Comparison of ENCODE assay signal across 26 mouse cellular contexts in the genomic region with DNA sequence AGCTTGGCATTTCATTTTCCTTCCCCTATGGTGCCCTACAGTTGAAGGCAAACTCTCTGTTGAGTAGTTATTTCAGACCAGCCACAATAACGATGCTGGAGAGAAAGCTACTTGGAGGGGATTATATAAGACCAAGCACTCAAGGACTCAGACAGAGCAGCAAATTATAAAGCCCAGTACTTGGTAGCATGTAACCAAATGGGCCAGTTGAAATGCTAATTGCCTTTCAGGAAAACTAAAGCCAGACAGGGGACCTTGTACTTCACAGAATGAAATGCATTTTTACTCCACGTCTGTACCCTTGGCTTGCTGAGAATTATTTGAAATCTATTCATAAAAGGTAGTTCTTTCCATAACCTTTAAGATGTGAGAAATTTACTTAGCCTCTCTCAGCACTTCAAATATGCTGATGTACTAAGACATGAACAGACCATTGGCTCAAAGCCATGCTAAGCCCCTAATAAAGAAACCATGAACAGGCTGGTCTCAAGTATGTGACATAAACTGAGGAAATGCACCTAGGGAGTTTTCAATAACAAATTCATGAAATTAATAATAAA. TPM values are rescaled to one million over a fixed set of nuclear protein-coding genes. Genes with fewer than 3 reads are reported as not detected.
DNase-seq lines count a peak whose midpoint lies in the region; ATAC-seq and TF ChIP-seq lines count a peak whose summit lies in the region.
"Had no signal": no experiment of that assay in that cellular context is flagged by ENCODE, and none has a peak within 500 bp of the region (broad histone marks: within the 10 kb centered on the region; RNA-seq: fewer than 3 reads in every experiment).

No protein-coding gene starts in this region.

- H3K9me3 ChIP-seq in embryonic facial prominence, embryonic 11.5 days (replicated peaks; ENCODE audit: control insufficient read depth, low read length) = no peaks in the 10 kb centered on the region
- no peaks in the 10 kb centered on the region for H3K9me3 ChIP-seq in embryonic facial prominence, embryonic 10.5 days
- H3K9me3 ChIP-seq in midbrain, embryonic 11.5 days (ENCODE audit: control insufficient read depth, low read length) = no peaks in the 10 kb centered on the region
- no peaks in the 10 kb centered on the region for H3K9me3 ChIP-seq in midbrain, postnatal 0 days (ENCODE audit: low read length)
- H3K9me3 ChIP-seq in forebrain, embryonic 16.5 days (ENCODE audit: control insufficient read depth, low read length) = no peaks in the 10 kb centered on the region
- H3K9me3 ChIP-seq in neural tube, embryonic 13.5 days = no peaks in the 10 kb centered on the region
- H3K9me3 ChIP-seq: embryonic facial prominence, embryonic 15.5 days; heart, embryonic 12.5 days; limb, embryonic 13.5 days; liver, embryonic 13.5 days had no signal

- WGBS in embryonic facial prominence, embryonic 11.5 days = 39% methylated on average over 2 of the region's 2 CpGs
- 51% methylated on average over 2 of the region's 2 CpGs for WGBS in embryonic facial prominence, embryonic 10.5 days
- WGBS in midbrain, embryonic 11.5 days = 16% methylated on average over 2 of the region's 2 CpGs
- WGBS in midbrain, postnatal 0 days = 18% methylated on average over 2 of the region's 2 CpGs
- 4% methylated on average over 2 of the region's 2 CpGs for WGBS in forebrain, embryonic 16.5 days
- 35% methylated on average over 2 of the region's 2 CpGs for WGBS in neural tube, embryonic 13.5 days

- no peaks in the 10 kb centered on the region for H3K4me1 ChIP-seq in embryonic facial prominence, embryonic 11.5 days (ENCODE audit: control insufficient read depth, insufficient read depth, low read length)
- H3K4me1 ChIP-seq in embryonic facial prominence, embryonic 10.5 days = peaks cover 22% of the 10 kb centered on the region
- H3K4me1 ChIP-seq in midbrain, embryonic 11.5 days (ENCODE audit: control insufficient read depth, insufficient read depth, low read length) = peaks cover 39% of the 10 kb centered on the region
- no peaks in the 10 kb centered on the region for H3K4me1 ChIP-seq in midbrain, postnatal 0 days (ENCODE audit: insufficient read depth, low read length)
- peaks cover 20% of the 10 kb centered on the region for H3K4me1 ChIP-seq in forebrain, embryonic 16.5 days (replicated peaks; ENCODE audit: control insufficient read depth, insufficient read depth, low read length)
- peaks cover 39% of the 10 kb centered on the region for H3K4me1 ChIP-seq in neural tube, embryonic 13.5 days (replicated peaks)

- ATAC-seq in embryonic facial prominence, embryonic 11.5 days (replicated peaks; ENCODE audit: insufficient number of reproducible peaks, low FRiP score, low TSS enrichment, low read depth) = no peak
- no peak for ATAC-seq in midbrain, embryonic 11.5 days (ENCODE audit: low FRiP score)
- ATAC-seq in midbrain, postnatal 0 days (ENCODE audit: low FRiP score) = no peak
- ATAC-seq in forebrain, embryonic 16.5 days = peak; percentile 59
- ATAC-seq in neural tube, embryonic 13.5 days (ENCODE audit: low read depth) = no peak
- ATAC-seq: activated CD4-positive, CD25-positive, alpha-beta regulatory T cell, adult 4 months; intestine, postnatal 0 days had no signal

- H3K4me3 ChIP-seq in embryonic facial prominence, embryonic 11.5 days (ENCODE audit: low read depth, low read length) = no peak overlapping the region
- no peak overlapping the region for H3K4me3 ChIP-seq in embryonic facial prominence, embryonic 10.5 days
- no peak overlapping the region for H3K4me3 ChIP-seq in midbrain, embryonic 11.5 days (ENCODE audit: low read depth, low read length)
- no peak overlapping the region for H3K4me3 ChIP-seq in midbrain, postnatal 0 days (ENCODE audit: low read depth, low read length)
- H3K4me3 ChIP-seq in forebrain, embryonic 16.5 days (replicated peaks; ENCODE audit: low read length) = no peak overlapping the region
- H3K4me3 ChIP-seq in neural tube, embryonic 13.5 days = no peak overlapping the region
- H3K4me3 ChIP-seq: embryonic facial prominence, embryonic 15.5 days; heart, embryonic 12.5 days; limb, embryonic 13.5 days; liver, embryonic 13.5 days; myocyte had no signal

- H3K9ac ChIP-seq in embryonic facial prominence, embryonic 11.5 days (replicated peaks; ENCODE audit: low read length) = no peak overlapping the region
- H3K9ac ChIP-seq in midbrain, embryonic 11.5 days (ENCODE audit: low read length) = no peak overlapping the region
- no peak overlapping the region for H3K9ac ChIP-seq in midbrain, postnatal 0 days (replicated peaks; ENCODE audit: low read length, poor library complexity, severe bottlenecking)
- no peak overlapping the region for H3K9ac ChIP-seq in forebrain, embryonic 16.5 days (replicated peaks; ENCODE audit: low read depth, low read length)
- H3K9ac ChIP-seq in neural tube, embryonic 13.5 days = no peak overlapping the region
- H3K9ac ChIP-seq: embryonic facial prominence, embryonic 15.5 days; heart, embryonic 12.5 days; limb, embryonic 13.5 days; liver, embryonic 13.5 days; lung, embryonic 14.5 days had no signal

- H3K36me3 ChIP-seq in embryonic facial prominence, embryonic 11.5 days (replicated peaks; ENCODE audit: control insufficient read depth, insufficient read depth, low read depth, low read length) = no peaks in the 10 kb centered on the region
- H3K36me3 ChIP-seq in embryonic facial prominence, embryonic 10.5 days (replicated peaks) = no peaks in the 10 kb centered on the region
- no peaks in the 10 kb centered on the region for H3K36me3 ChIP-seq in midbrain, embryonic 11.5 days (ENCODE audit: control insufficient read depth, insufficient read depth, low read length)
- no peaks in the 10 kb centered on the region for H3K36me3 ChIP-seq in midbrain, postnatal 0 days (ENCODE audit: insufficient read depth, low read length)
- H3K36me3 ChIP-seq in forebrain, embryonic 16.5 days (ENCODE audit: control insufficient read depth, insufficient read depth) = no peaks in the 10 kb centered on the region
- H3K36me3 ChIP-seq in neural tube, embryonic 13.5 days = no peaks in the 10 kb centered on the region
- H3K36me3 ChIP-seq: embryonic facial prominence, embryonic 15.5 days; heart, embryonic 12.5 days; limb, embryonic 13.5 days; liver, embryonic 13.5 days had no signal

- H3K4me2 ChIP-seq in embryonic facial prominence, embryonic 11.5 days (ENCODE audit: low read depth, low read length) = no peak overlapping the region
- peak overlapping the region; percentile 30; the same call in 1 of the 2 replicates for H3K4me2 ChIP-seq in midbrain, embryonic 11.5 days
- H3K4me2 ChIP-seq in midbrain, postnatal 0 days (ENCODE audit: low read depth, low read length, poor library complexity, severe bottlenecking) = no peak overlapping the region
- no peak overlapping the region for H3K4me2 ChIP-seq in forebrain, embryonic 16.5 days (ENCODE audit: low read length)
- H3K4me2 ChIP-seq in neural tube, embryonic 13.5 days = no peak overlapping the region
- H3K4me2 ChIP-seq: embryonic facial prominence, embryonic 15.5 days; heart, embryonic 12.5 days; limb, embryonic 13.5 days; liver, embryonic 13.5 days; lung, embryonic 14.5 days had no signal

- no peak for TF ChIP-seq CTCF in midbrain, postnatal 0 days (IDR thresholded peaks at IDR 0.05)

- no peaks in the 10 kb centered on the region for H3K27me3 ChIP-seq in embryonic facial prominence, embryonic 11.5 days (ENCODE audit: control insufficient read depth, insufficient read depth, low read length)
- H3K27me3 ChIP-seq in embryonic facial prominence, embryonic 10.5 days (replicated peaks; ENCODE audit: low read depth, poor library complexity, severe bottlenecking) = peaks cover 23% of the 10 kb centered on the region
- H3K27me3 ChIP-seq in midbrain, embryonic 11.5 days (ENCODE audit: control insufficient read depth, insufficient read depth, low read length) = no peaks in the 10 kb centered on the region
- H3K27me3 ChIP-seq in midbrain, postnatal 0 days (ENCODE audit: insufficient read depth, low read length) = no peaks in the 10 kb centered on the region
- no peaks in the 10 kb centered on the region for H3K27me3 ChIP-seq in forebrain, embryonic 16.5 days (replicated peaks; ENCODE audit: control insufficient read depth, insufficient read depth, low read length)
- H3K27me3 ChIP-seq in neural tube, embryonic 13.5 days = no peaks in the 10 kb centered on the region

- H3K27ac ChIP-seq in embryonic facial prominence, embryonic 11.5 days (replicated peaks; ENCODE audit: low read depth, low read length) = no peak overlapping the region
- no peak overlapping the region for H3K27ac ChIP-seq in embryonic facial prominence, embryonic 10.5 days (replicated peaks)
- peak overlapping the region; percentile 60; the same call in 1 of the 2 replicates for H3K27ac ChIP-seq in midbrain, embryonic 11.5 days (ENCODE audit: low read depth, low read length)
- H3K27ac ChIP-seq in midbrain, postnatal 0 days (ENCODE audit: low read depth, low read length) = no peak overlapping the region
- peak overlapping the region; percentile 20; the same call in 1 of the 2 replicates for H3K27ac ChIP-seq in forebrain, embryonic 16.5 days (ENCODE audit: low read length)
- peak overlapping the region; percentile 29; the same call in 1 of the 2 replicates for H3K27ac ChIP-seq in neural tube, embryonic 13.5 days (replicated peaks)
- H3K27ac ChIP-seq: embryonic facial prominence, embryonic 15.5 days; limb, embryonic 13.5 days; liver, embryonic 13.5 days had no signal

- peak; percentile 11 for DNase-seq in embryonic facial prominence, embryonic 11.5 days (ENCODE audit: low spot score)
- DNase-seq in embryonic facial prominence, embryonic 10.5 days (ENCODE audit: low spot score) = no peak
- DNase-seq in midbrain, embryonic 11.5 days (ENCODE audit: low spot score, missing footprints) = peak; percentile 88
- DNase-seq in midbrain, postnatal 0 days (ENCODE audit: low spot score) = no peak
- no peak for DNase-seq in kidney, postnatal 4 days
- DNase-seq in frontal cortex, postnatal 10 days (ENCODE audit: low spot score in 2 of 2) = no peak
- DNase-seq: adrenal gland, adult 8-10 months; cerebellum, adult 18-20 months; cerebellum, postnatal 25 days; gastrocnemius, postnatal 25 days; heart, adult 18-20 months; heart, postnatal 10 days; kidney, postnatal 36 days; liver, embryonic 13.5 days; lung, embryonic 14.5 days; lung, postnatal 4 days; thymus, postnatal 25 days had no signal

RNA-seq across cellular contexts. Expression of a gene that starts 4.2 kb away (rescaled TPM):
- polyA plus RNA-seq in embryonic facial prominence, embryonic 11.5 days (2014; fragmentation: Nextera tagmentation; extraction: Ambion mirVana) = 8.0 and 8.3 TPM in 2 replicates
- polyA plus RNA-seq in embryonic facial prominence, embryonic 10.5 days (2016; fragmentation: Nextera tagmentation; extraction: Ambion mirVana) = 10.9 and 16.9 TPM in 2 replicates
- polyA plus RNA-seq in midbrain, embryonic 11.5 days (2014; fragmentation: Nextera tagmentation; extraction: Ambion mirVana) = 43.1 and 45.2 TPM in 2 replicates
- 6.8 and 13.2 TPM in 2 replicates for total RNA-seq in midbrain, postnatal 0 days (2014; rRNA removed)
- 2.7 and 3.9 TPM in 2 replicates for polyA plus RNA-seq in midbrain, postnatal 0 days (2015; fragmentation: Nextera tagmentation; extraction: Ambion mirVana)
- polyA plus RNA-seq in forebrain, embryonic 16.5 days (2015; fragmentation: Nextera tagmentation; extraction: Ambion mirVana) = 11.5 and 14.2 TPM in 2 replicates
- polyA plus RNA-seq in neural tube, embryonic 13.5 days (2015; fragmentation: Nextera tagmentation; extraction: Ambion mirVana) = 16.6 and 20.4 TPM in 2 replicates
- total RNA-seq: megakaryocyte-erythroid progenitor cell, adult 5-6 weeks had no signal

RNA-seq across cellular contexts. Expression of a gene that starts 28.8 kb away (rescaled TPM):
- 31.8 and 33.9 TPM in 2 replicates for polyA plus RNA-seq in embryonic facial prominence, embryonic 11.5 days (2014; fragmentation: Nextera tagmentation; extraction: Ambion mirVana)
- polyA plus RNA-seq in embryonic facial prominence, embryonic 10.5 days (2016; fragmentation: Nextera tagmentation; extraction: Ambion mirVana) = 20.7 and 21.1 TPM in 2 replicates
- 30.5 and 34.1 TPM in 2 replicates for polyA plus RNA-seq in midbrain, embryonic 11.5 days (2014; fragmentation: Nextera tagmentation; extraction: Ambion mirVana)
- total RNA-seq in midbrain, postnatal 0 days (2014; rRNA removed) = 15.6 and 27.1 TPM in 2 replicates
- polyA plus RNA-seq in midbrain, postnatal 0 days (2015; fragmentation: Nextera tagmentation; extraction: Ambion mirVana) = 11.2 and 13.7 TPM in 2 replicates
- polyA plus RNA-seq in forebrain, embryonic 16.5 days (2015; fragmentation: Nextera tagmentation; extraction: Ambion mirVana) = 20.3 and 27.9 TPM in 2 replicates
- 18.6 and 22.2 TPM in 2 replicates for polyA plus RNA-seq in neural tube, embryonic 13.5 days (2015; fragmentation: Nextera tagmentation; extraction: Ambion mirVana)

Comparison
In these comparisons a context has a peak if more than half of its experiments do, and no peak if none do; other contexts are left out.
1. DNase-seq: peak in embryonic facial prominence, embryonic 11.5 days (single experiment) and midbrain, embryonic 11.5 days (single experiment); none in embryonic facial prominence, embryonic 10.5 days (single experiment), midbrain, postnatal 0 days (single experiment), kidney, postnatal 4 days (0 of 2) and frontal cortex, postnatal 10 days (0 of 2).
2. H3K27ac ChIP-seq: peak in midbrain, embryonic 11.5 days (single experiment), forebrain, embryonic 16.5 days (single experiment) and neural tube, embryonic 13.5 days (single experiment); none in embryonic facial prominence, embryonic 11.5 days (single experiment), embryonic facial prominence, embryonic 10.5 days (single experiment) and midbrain, postnatal 0 days (single experiment).